Mouse (Mus musculus) ES-E14 (cell line): ENCODE data around the gene Usp20.

ENCODE experiments used
- HCFC1 ChIP-seq: IDR thresholded peaks from 2 replicates; pipeline ENCODE4 v1.6.1; 2012; ENCODE audit warnings: low read length, inconsistent platforms, borderline replicate concordance; ENCODE audit not compliant: insufficient read depth
- MAFK ChIP-seq: IDR thresholded peaks from 2 replicates; pipeline ENCODE4 v1.6.1; 2014; ENCODE audit warnings: mild to moderate bottlenecking, low read depth, low read length, inconsistent platforms; ENCODE audit not compliant: insufficient read depth
- ZC3H11A ChIP-seq: IDR thresholded peaks from 2 replicates; pipeline ENCODE4 v1.6.1; 2012; ENCODE audit warnings: low read depth, mild to moderate bottlenecking, inconsistent platforms, low read length, borderline replicate concordance
- ZNF384 ChIP-seq: IDR thresholded peaks from 2 replicates; pipeline ENCODE4 v1.6.1; 2012; ENCODE audit warnings: low read depth, low read length, inconsistent platforms

DNA sequence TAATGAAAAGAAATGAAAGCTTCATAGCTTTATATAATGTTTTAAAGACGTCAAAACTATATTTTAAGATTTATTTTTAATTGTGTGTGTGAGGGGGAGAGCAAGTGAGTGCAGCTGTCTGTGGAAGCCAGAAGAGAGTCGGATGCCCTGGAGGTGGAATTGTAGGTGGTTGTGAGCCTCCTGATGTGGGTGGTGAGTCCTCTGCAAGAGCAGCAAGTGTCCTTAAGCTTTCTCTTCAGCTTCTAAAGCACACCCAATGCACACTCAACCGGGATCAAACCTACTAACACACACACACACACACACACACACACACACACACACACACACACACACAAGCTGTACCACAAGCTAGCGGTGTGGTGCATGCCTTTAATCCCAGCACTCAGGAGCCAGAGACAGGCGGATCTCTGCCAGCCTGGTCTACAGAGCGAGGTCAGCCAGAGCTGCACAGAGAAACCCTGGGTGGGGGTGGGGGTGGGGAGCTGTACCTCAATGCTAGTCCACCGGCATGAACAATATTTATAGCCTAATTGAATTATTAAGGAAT lies 85.7 kb downstream of the Usp20 start:
- TF ChIP-seq ZNF384 = no peak
- no peak for TF ChIP-seq ZC3H11A
- no peak for TF ChIP-seq HCFC1
- TF ChIP-seq MAFK = no peak
